Mouse (Mus musculus) gastrocnemius, postnatal 14 days (tissue): ENCODE results near the gene Ttll8. TPM values are rescaled to one million over a fixed set of nuclear protein-coding genes. Genes with fewer than 3 reads are reported as not detected.

Experiments used
- DNase-seq: peaks from one replicate; pipeline ENCODE4 v3.0.0; 2021; ENCODE audit warnings: mixed read lengths
- intact Hi-C: fragments of 180-260 bp; cut with DNase I; formaldehyde crosslinking; loops from one replicate; pipeline ENCODE4 v1.15.1; 2025; ENCODE audit warnings: low total_unique reads
- total RNA-seq, 2 experiments: library from RNA; stranded (reverse); gene quantifications; 2 replicates each; pipeline ENCODE4 v1.2.3; 2021

Ttll8 gene
- total RNA-seq, 2 experiments from 2014 or later, result not detected

- intact Hi-C loops, result no loop called here
- no peak for DNase-seq
These were observed 20.1 kb downstream of the Ttll8 start for GRCm38 (mm10) chr15:88934141-88934540.

DNA sequence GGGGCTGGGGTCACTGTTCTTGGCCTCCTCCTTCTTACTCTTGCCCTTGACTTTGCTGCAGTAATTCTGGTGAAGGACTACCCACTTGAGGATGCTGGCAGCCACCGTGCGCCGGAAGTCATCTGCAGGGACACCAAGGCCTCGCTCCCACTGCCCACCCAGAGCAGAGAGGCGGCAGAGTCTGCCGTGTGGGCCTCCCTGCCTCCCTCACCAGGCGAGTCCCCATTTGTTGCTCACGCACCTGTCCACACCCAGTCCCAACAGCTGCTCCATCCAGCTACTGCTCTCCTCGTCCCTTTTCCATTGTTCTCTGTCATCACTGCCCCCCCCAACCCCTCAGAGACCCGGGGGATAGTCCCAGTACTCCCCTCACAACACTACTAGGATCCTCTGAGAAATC is 21.6 kb downstream of the Ttll8 start:
- intact Hi-C loops, result no loop called here
- no peak for DNase-seq

GRCm38 (mm10) chr15:88921992-88922310 is 32.3 kb downstream of the Ttll8 start:
- intact Hi-C loops, result loop anchor here (2.0 kb wide), 1 partner anchor 93 kb away; no protein-coding TSS in a partner anchor
- no peak for DNase-seq

GRCm38 (mm10) chr15:88921131-88921991 is 32.9 kb downstream of the Ttll8 start:
- peak; percentile 59 for DNase-seq
- intact Hi-C loops, result loop anchor here (2.0 kb wide), 1 partner anchor 93 kb away; no protein-coding TSS in a partner anchor

- intact Hi-C loops, result loop anchor here (2.0 kb wide), 1 partner anchor 91 kb away; no protein-coding TSS in a partner anchor
These were observed 34.2 kb downstream of the Ttll8 start for GRCm38 (mm10) chr15:88920065-88920464.

DNA sequence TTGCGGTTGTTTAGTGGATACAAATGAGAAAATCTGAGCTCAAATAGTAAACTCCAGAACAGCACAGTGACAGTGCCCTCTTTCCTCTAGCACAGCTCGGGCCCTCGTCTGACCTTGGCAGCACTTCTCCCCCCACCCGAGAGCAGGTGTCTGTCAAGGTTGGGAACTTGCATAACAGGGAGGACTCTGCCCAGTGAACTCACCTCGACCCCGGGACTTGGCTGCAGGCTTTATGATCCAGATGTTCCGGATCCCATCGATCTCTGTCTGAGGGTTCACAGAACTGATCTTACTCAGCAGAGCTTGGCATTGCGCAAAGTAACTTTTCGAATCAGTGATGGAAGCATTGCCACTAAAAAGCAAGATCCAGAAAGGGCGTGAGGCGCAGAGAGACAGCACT is 34.9 kb downstream of the Ttll8 start:
- intact Hi-C loops, result loop anchor here (5.0 kb wide), 1 partner anchor 42 kb away; no protein-coding TSS in a partner anchor
- DNase-seq, result no peak

More at GRCm38 (mm10) chr15:88920065-88920464, 34.2 kb downstream of the Ttll8 start:
- DNase-seq, result no peak

DNA sequence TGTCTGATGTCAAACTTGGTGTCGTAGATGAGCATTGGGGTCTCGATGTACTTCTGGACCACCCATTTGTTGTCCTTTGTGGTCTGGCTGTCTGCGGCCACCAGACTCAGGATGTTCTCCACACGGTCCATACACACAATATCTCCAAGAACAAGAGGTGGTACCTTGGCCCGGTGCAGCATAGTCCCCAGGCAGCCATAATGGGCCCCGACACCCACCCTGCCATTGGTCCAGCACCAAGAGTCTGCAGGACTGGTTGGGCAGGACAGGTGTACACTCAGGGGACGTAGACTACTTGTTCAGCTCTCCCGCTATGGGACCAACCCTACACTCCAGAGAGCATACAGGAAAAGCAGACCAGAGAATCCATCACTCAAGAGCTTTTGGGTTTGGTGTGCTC is 37.1 kb downstream of the Ttll8 start:
- DNase-seq, result no peak
- intact Hi-C loops, result loop anchor here (5.0 kb wide), 1 partner anchor 40 kb away; no protein-coding TSS in a partner anchor

DNA sequence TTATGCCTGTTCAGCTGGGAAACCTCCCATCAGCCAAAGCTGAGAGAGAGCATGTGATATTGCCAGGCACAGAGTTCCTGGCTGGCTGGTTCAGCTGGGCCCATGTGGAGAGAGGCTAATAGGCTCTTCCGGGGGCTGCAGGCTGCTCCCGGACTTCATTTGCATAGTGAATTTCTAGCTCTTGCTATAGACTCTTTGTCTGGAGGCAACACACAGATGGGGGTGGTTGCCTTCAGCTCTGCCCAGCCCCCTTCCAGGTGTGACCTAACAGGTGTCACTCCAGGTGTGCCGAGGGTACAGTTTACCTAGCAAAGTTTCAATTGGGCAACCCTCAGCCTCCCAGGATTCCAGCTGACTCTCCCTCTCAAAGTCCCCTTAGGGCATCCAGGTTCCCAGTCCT is 37.9 kb downstream of the Ttll8 start:
- no peak for DNase-seq
- intact Hi-C loops, result loop anchor here (5.0 kb wide), 1 partner anchor 39 kb away; no protein-coding TSS in a partner anchor

DNA sequence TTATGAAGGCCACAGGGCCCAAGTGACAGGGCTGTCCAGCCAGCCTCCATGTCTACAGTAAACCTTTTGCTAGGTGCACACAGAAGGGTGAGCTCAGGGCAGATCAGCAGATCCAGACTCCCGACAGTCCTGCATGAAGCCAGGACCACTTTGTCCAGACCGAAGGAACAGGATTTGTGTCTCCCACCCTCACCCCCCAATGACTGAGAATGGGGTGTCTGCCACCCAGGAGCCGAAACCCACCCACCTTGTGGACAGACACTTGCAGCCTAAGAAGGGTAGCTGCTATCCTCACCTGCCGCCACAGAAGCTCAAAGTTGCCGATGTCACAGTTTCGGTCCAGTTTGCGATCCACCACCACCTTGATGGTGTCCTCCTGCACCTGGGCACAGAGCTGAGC is 39.2 kb downstream of the Ttll8 start:
- no peak for DNase-seq
- intact Hi-C loops, result loop anchor here (5.0 kb wide), 1 partner anchor 38 kb away; no protein-coding TSS in a partner anchor

GRCm38 (mm10) chr15:88906347-88906746 is 47.9 kb downstream of the Ttll8 start:
- intact Hi-C loops, result no loop called here

DNA sequence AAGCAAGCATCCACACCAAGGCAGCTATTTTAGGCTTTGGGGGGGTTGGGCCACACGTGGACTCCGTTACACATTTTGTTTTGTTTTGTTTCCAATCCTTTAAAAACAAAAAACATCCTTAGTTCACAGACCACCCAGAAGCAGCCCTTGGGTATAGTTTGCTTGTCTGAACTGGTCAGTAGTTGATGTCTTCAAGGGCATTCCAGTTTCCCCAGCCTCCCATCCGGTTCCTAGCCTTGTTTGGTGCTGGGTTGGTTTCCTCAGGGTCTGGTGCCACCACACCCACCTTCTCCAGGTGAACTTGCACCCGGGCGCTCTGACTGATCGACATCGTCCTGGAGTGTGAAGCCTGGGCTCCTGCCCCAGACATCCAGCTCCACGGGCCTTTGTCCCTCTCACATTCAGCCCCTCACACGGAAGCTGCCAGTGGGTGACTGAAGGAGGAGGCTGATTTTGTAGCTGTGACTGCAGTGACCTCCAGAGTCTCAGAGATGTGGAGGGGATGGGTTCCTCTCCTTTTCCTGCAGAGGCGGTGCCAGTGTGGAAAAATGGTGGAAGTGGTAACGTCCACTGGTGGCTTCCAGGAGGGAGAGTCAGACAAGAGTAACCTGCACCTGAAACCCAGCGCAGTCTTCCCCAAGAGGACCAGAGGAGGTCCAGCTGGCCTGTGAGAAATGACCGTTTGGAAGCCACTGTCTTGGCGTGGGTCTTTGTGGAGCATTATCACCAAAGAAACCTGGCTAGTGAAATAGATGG is 50.0 kb downstream of the Ttll8 start:
- intact Hi-C loops, result no loop called here
- DNase-seq, result no peak

More at GRCm38 (mm10) chr15:88906347-88906746, 47.9 kb downstream of the Ttll8 start:
- DNase-seq, result no peak

- intact Hi-C loops, result no loop called here
- DNase-seq, result no peak
These were observed 51.1 kb downstream of the Ttll8 start for GRCm38 (mm10) chr15:88903086-88903485.

GRCm38 (mm10) chr15:88902200-88902875 is 51.9 kb downstream of the Ttll8 start:
- intact Hi-C loops, result no loop called here
- no peak for DNase-seq

DNA sequence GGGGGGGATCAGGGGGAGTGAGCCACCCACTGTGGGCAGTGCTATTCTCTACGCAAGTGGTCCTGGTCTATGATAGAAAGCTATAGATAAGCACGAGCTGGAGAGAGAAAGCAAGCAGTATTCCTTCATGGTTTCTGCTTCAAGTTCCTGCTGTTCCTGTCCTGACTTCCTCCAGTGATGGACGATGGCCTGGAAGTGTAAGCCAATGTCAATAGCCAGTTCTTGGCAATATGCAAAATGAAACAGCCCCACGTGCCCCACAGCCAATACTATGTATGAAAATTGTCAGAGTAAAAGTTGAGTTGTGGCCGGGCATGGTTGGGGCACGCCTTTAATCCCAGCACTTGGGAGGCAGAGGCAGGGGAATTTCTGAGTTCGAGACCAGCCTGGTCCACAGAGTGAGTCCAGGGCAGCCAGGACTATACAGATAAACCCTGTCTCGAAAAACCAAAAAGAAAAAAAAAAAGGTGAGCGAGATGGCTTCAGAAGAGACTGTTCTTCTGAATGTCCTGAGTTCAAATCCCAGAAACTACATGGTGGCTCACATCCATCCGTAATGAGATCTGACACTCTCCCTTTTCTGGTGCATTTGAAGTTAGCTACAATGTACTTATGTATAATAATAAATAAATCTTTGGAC is 57.8 kb downstream of the Ttll8 start:
- DNase-seq, result no peak
- intact Hi-C loops, result no loop called here

GRCm38 (mm10) chr15:88895891-88896290 is 58.3 kb downstream of the Ttll8 start:
- no peak for DNase-seq
- intact Hi-C loops, result no loop called here

GRCm38 (mm10) chr15:88895119-88895518 is 59.1 kb downstream of the Ttll8 start:
- DNase-seq, result no peak
- intact Hi-C loops, result no loop called here

DNA sequence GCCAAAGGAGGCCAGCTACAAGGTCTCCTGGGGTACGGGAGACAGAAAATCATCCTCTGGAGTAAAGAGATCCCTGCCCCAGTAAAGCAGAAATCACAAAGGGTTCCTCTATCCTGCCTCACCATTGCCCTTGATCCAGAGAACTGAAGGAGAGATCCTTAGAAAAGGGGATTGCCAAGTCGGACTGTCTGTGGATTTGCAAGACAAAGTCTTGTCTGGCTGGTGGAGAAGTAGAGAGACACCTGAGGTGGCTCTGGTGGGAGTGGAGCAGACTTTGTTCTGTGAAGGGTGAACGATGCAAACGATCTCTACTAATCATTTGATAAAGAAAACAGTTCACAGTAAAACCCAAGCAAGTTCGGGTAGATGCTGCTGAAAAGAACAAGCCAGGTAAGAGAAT is 61.3 kb downstream of the Ttll8 start:
- DNase-seq, result no peak
- intact Hi-C loops, result no loop called here

DNA sequence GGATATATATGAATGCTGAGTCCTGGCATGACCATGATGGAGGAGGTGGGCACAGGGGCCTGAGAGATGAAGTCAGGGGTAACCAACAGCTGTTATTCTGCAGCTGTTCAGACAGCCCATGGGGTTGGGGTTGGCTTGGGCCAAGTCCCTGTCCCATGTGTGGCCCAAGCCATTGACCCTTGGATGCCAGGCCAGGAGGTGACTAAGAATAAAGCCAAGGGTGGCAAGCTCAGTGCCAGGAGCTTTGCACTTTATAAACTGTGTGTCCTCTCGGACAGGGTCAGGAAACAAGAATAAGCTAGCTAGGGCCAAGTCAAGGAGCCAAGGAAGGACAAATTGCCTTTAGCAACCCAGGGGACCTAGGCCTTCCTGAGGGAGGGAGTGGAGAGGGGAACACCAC is 62.0 kb downstream of the Ttll8 start:
- DNase-seq, result no peak
- intact Hi-C loops, result no loop called here

DNA sequence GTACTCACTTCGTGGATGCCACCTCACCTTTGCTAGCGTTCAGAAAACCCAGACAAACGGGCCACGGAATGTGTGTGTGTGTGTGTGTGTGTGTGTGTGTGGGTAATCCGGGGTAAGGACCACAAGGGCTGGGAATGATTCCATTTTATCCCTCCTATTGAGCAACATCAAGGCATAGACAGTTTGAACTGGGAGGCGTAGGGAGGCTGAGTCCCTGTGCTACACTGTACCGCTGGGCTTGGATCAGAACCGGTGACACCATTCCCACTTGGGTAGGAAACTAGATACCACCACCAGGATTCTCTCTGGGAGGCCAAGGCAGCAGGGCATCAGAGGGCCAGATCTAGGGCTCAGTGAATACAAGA is 62.6 kb downstream of the Ttll8 start:
- DNase-seq, result no peak
- intact Hi-C loops, result no loop called here
